Mouse (Mus musculus): ENCODE measurements at regions not wholly inside any gene's neighbourhood (a gene's known extent, or its start where the extent isn't known, plus 50 kb on each side); places are given as distances from the start of the nearest gene placed in this dataset.

- TF ChIP-seq POLR2A (IDR thresholded peaks at IDR 0.05; ENCODE audit: borderline replicate concordance, extremely low read depth, insufficient read depth, insufficient read length, poor library complexity, severe bottlenecking) (no peak), CTCF (IDR thresholded peaks at IDR 0.05; ENCODE audit: borderline replicate concordance, extremely low read depth, insufficient read depth, insufficient read length) (no peak)
These were observed 50.7 kb upstream of the Eps8l3 start for GRCm38 (mm10) chr3:107826241-107826760.
